Mouse (Mus musculus) left cerebral cortex, adult 2 months (tissue): ENCODE data around the gene Plekhg1. TPM values are rescaled to one million over a fixed set of nuclear protein-coding genes. Genes with fewer than 3 reads are reported as not detected.

Experiments
- DNase-seq, 2 experiments: peaks; one replicate each; pipeline ENCODE4 v3.0.0; 2021 to 2022; ENCODE audit warnings: low spot score in 2 of 2, mixed read lengths in 1 of 2; ENCODE audit errors: extremely low spot score in 1 of 2
- H3K27ac ChIP-seq: fragments of 200-600 bp; 2 replicates; pipeline ENCODE4 v1.8.1; 2022
- H3K4me3 ChIP-seq: fragments of 200-600 bp; 2 replicates; pipeline ENCODE4 v1.8.1; 2022
- CTCF ChIP-seq: fragments of 200-600 bp; IDR thresholded peaks from 2 replicates; pipeline ENCODE4 v1.8.1; 2022; ENCODE audit warnings: antibody characterized with exemption, mild to moderate bottlenecking, moderate library complexity
- intact Hi-C: fragments of 180-260 bp; cut with DNase I; formaldehyde crosslinking; loops from one replicate; pipeline ENCODE4 v1.15.1; 2025
- total RNA-seq, 2 experiments: library from RNA; stranded (reverse); gene quantifications; 2 replicates each; pipeline ENCODE4 v1.2.3; 2021

Plekhg1 gene
- total RNA-seq, 2 experiments from 2014 or later = 7.4 to 10.8 TPM

DNA sequence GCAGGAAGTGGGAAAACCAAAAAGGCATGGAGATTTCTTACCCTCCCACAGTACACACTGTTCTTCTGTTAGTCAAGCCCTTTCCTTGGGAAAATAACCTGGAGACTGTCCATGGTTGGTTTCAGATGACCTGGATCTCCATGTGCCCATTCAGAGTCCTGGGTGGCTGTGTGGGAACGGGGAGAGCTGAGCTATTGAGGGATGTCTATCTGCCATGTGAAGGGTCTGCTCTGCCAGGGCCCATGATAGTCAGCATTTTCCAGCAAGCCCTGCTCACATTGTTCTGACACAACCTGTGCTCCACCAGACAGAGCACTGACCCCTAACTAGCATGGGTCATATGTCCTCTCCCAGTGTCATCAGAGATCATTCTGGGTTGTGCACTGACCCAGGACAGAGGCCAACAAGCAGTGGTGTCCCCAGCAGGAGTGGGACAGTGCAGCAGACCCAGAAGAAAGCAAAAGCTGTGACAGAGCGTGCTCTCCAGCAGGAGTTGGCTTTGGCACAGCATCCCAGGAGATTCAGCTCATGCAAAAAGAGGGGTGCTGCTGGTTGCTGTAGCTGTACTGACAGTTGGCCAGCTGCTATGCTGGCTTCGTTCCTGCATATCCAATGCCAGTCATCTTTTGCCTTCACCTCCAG lies 24.7 kb upstream of the Plekhg1 start:
- H3K4me3 ChIP-seq = no peak overlapping the region
- TF ChIP-seq CTCF = no peak
- no peak for DNase-seq
- intact Hi-C loops = loop anchor here (2.0 kb wide), 1 partner anchor 19 kb away; no protein-coding TSS in a partner anchor
- no peak overlapping the region for H3K27ac ChIP-seq

DNA sequence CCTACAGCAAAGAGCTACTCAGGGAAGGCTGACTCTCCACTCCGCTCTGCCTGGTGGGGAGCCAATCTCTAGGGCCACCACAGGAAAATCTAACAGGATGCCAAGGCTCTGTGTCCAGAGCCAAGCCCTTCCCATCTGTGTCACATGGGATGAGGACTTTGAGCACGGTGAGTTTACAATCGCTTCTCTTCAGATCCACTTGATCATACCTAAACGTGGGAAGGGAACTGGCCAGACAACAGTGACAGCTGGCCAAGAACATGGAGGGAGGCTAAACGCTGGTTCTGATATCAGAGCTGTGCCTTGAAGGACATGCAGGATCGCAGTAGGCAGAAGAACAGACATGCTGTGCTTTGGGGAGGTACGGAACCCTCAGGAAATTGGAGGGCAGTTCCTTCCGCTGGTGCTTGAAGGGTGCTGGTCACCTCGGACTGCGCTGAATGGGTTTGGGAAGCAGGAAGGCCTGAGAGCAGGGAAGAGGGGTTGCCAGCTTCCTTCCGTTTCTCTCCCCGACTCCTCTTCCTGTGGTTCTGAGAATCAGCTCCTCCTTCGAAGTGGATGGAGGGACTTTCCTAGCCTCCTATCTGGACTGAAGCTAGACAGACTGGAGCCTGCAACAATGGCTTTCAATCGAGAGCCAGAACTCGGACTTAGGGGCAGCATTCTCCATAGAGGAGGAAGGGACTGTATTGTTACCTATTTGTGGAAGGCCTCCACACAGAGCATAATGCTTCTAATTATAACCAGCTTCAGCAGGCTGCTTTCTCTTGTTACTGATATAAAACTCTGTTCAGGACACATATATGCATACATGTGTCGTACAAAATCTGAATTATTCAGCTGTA lies 21.9 kb upstream of the Plekhg1 start:
- peak overlapping the region; percentile 28 for H3K4me3 ChIP-seq
- intact Hi-C loops = loop anchor here (1.0 to 2.0 kb wide), 2 partner anchors 21 to 145 kb away; no protein-coding TSS in a partner anchor
- TF ChIP-seq CTCF = no peak
- peak overlapping the region; percentile 86 for H3K27ac ChIP-seq
- DNase-seq = peak; percentile 25 to 42

DNA sequence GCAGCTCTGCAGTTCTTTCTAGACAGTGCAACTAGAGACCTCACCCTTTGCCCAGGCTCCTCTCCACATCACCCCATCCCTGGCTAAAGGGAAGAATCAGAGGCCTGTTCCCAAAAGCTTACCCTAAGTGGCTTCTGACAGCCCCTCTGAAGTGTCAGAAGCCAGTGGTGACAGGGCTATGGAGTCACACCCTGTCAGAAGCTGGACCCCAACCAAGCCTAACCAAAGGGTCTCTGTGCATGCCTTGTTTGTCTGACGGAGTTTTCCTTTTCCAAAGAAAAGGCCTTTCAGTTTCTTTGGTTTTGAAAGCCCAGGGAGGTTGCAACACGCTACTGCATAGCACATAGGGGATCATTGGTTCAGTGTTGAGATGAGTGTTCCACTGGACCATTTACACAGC lies 19.9 kb upstream of the Plekhg1 start:
- intact Hi-C loops = no loop called here

DNA sequence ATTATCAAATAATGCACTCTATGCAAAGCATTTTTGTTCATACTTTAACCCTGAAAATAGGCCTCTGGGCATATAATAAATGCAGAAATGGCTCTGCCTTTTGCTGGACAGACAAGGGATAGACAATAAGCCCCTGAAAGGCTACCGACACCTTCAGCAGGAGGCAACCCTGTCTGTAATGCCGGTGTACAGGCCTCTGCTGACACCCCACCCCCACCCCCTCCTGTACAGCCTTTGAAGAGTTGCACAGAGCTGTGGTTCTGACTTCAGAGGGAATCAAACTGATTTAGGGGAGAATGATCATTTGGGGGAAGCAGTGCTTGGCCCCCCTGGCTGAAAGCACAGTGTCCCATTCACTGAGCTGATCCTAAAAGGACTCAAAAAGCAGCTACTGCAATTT lies 17.8 kb upstream of the Plekhg1 start:
- no peak for DNase-seq
- TF ChIP-seq CTCF = no peak
- Histone ChIP-seq H3K27ac (no peak overlapping the region), H3K4me3 (no peak overlapping the region)
- intact Hi-C loops = no loop called here

More for the DNA sequence above, 19.9 kb upstream of the Plekhg1 start:
- DNase-seq = no peak
- Histone ChIP-seq H3K4me3 (no peak overlapping the region), H3K27ac (no peak overlapping the region)
- no peak for TF ChIP-seq CTCF

DNA sequence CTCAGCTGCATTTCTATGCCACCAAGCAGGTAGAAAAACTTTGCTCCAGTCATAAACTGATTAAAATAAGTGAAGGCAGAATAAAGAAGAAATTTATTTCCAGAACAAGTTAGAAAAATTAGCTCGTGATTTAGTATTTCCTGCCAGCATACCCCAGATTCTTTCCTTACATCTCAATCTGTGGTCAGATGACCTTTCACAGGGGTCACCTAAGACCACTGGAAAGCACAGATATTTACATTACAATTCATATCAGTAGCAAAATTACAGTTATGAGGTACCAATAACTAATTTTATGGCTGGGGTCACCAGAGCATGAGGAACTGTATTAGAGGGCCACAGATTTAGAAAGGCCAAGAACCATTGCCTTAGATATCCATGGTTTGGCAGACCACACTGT lies 15.5 kb upstream of the Plekhg1 start:
- no peak for TF ChIP-seq CTCF
- Histone ChIP-seq H3K27ac (no peak overlapping the region), H3K4me3 (no peak overlapping the region)
- intact Hi-C loops = no loop called here
- DNase-seq = no peak

DNA sequence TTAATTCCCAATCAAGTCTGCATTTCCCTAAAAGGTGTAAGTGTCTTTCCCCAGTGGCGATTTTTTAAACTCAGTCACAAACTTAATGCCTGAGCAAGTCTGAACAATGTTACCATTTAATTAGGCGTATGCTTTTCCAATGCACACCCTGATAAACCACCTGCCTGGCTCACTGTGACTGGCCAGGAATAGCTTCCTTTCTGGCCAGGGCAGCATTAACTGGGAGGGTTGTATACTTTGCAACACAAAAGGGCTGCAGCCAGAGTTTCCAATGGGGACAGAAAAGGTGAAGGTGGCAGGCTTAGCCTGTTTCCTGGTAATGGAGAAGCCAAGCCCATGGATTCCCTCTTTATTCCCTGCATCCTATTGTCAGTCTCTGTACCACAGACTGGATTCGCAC lies 10.5 kb upstream of the Plekhg1 start:
- intact Hi-C loops = no loop called here
- no peak overlapping the region for H3K27ac ChIP-seq
- no peak for DNase-seq

DNA sequence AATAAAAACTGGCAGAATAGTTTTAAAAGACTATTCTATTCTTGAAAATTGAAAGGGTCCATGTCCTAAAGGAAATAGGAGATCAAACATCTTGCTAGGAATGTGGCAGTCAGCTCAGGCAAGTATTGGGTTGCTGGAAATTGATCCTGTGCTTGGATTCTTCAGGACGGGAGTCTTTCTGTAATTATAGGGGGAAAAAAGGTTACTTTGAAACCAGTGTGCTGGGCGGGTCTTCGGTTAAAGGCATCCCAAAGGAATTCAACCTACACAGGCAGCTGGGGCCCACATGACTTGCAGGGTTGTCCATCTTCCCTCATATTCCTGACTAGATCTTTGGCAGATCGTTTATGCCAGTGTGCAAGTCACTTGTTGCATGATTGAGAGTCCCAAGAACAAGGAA lies 9.8 kb upstream of the Plekhg1 start:
- Histone ChIP-seq H3K27ac (no peak overlapping the region), H3K4me3 (no peak overlapping the region)
- TF ChIP-seq CTCF = no peak
- no peak for DNase-seq
- intact Hi-C loops = no loop called here

More for the DNA sequence above, 10.5 kb upstream of the Plekhg1 start:
- no peak overlapping the region for H3K4me3 ChIP-seq
- TF ChIP-seq CTCF = no peak

DNA sequence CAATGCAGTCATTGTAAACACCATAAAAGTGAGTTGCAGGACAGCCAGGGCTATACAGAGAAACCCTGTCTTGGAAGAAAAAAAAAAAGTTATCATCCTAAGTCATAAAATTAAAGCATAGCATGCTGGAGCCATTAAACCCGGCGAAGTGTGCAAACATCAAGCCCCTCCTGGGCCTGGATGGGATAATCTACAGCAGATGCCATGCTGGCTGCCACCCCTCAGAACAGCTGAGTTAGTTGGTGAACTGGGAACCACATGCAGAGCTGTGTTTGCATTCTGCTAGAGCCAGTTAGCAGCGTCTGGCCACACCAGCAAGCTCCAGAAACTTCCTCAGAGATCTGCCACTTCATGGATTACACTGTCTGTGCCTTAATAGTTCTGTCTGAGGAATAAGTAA lies 3.1 kb upstream of the Plekhg1 start:
- Histone ChIP-seq H3K4me3 (no peak overlapping the region), H3K27ac (no peak overlapping the region)
- TF ChIP-seq CTCF = no peak
- no peak for DNase-seq
- intact Hi-C loops = no loop called here

DNA sequence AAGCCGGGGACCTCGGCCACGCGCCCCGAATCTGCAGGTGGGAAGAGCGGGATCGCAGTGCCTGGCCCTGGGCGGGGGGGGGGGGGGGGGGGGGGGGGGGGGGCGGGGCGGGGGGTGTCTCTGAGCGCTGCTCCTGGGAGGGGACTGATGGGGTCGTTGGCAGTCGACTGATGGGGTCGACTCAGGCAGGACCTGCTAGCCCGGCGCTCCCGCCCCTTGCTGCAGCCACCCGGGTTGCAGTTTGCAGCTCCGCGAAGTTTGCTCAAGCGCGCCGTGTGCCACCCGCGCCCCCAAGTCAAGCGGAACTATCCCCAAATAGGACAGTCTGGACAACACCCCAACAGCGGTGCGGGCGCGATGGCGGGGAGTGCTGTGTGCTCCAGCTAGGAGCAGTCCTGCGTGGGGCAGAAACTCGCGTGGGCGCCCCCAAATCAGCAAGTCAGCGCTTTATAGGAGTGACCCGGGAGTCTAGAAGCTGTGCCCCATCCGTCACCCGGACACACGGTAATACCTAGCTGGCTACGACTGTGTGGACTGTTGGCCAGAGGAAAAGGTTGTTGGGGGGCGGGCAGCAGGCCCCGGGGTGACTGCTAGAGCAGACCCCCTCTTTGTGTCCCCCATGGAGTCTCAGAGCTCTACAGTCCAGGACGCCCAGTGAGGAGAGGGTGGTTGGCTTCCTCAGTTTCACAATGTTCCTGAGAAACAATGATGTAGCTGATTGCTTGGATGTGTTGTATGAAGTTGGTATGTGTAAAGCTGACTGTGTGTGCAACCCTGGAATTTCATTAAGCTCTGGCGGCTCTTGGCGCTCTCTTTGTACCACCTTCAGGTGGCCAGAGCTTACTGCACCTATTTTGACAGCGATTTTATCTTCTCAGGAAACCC lies 582 bp downstream of the Plekhg1 start:
- Histone ChIP-seq H3K4me3 (peak overlapping the region; percentile 55), H3K27ac (peak overlapping the region; percentile 91)
- TF ChIP-seq CTCF = peak; percentile 67
- DNase-seq = peak; percentile 13 to 16
- intact Hi-C loops = loop anchor here (2.0 to 5.0 kb wide), 3 partner anchors 168 to 204 kb away; no protein-coding TSS in a partner anchor

DNA sequence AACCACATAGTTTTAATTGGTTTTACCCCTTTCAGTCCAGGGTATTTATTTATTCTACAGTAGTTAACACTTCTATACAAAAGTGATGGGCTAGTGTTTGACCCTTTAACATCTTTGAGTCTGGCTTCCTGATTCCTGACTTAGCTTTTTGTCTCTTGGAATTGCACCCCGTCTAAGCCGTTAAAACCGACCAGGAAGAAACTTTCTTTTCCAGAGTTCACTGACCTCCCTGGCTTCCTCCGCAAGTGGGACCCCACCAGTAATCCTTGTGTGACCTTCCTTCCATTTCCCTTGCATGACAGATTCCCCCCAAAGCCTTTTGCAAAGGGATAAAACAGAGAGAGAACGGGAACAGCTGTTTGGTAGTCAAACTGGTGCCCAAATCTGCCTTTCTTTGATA lies 1.6 kb downstream of the Plekhg1 start:
- no peak for DNase-seq
- intact Hi-C loops = loop anchor here (2.0 to 5.0 kb wide), 3 partner anchors 169 to 203 kb away; no protein-coding TSS in a partner anchor
- no peak for TF ChIP-seq CTCF
- Histone ChIP-seq H3K4me3 (peak overlapping the region; percentile 55), H3K27ac (no peak overlapping the region)

DNA sequence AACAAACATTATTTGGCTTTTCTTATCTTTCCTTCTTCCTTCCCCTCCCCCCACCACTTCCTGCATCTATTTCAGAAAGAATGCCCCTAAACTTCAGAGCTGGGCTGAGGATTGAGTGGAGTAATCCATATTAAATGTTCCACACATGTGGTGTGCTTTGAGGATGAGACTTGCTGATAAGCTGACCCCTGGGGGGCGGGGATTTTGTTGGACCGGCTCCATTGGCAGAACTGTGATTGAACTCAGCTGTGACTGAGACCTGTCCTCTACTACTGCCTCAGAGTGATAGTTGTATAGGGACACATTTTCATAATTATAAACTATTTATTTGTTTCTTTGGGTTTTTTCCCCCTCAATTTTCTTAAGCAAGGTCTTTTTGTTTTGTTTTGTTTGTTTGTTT lies 2.9 kb downstream of the Plekhg1 start:
- H3K4me3 ChIP-seq = no peak overlapping the region
- intact Hi-C loops = loop anchor here (5.0 kb wide), 1 partner anchor 179 kb away; no protein-coding TSS in a partner anchor
- no peak overlapping the region for H3K27ac ChIP-seq
- no peak for DNase-seq
- no peak for TF ChIP-seq CTCF
